Comparison of ENCODE assay signal across 9 mouse cellular contexts in the genomic region with DNA sequence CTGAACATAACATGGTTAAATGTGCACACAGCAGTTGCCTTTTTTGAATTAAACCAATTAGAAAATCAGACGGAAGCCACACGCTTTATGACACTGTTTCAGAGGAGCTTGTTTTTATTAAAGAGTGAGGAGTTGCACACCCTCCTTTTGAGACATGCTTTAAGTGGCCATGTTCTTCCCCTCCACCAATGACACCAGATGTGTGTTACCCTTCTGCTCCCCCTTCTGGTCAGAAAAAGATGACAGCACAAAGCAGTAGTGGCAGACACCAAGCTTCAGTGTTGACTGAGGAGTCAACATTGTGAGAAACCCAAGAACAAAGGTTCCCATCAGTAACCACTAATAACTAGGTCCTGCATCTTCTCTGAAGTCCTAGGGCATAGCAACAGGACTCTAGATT. TPM values are rescaled to one million over a fixed set of nuclear protein-coding genes. Genes with fewer than 3 reads are reported as not detected.
DNase-seq lines count a peak whose midpoint lies in the region; ATAC-seq and TF ChIP-seq lines count a peak whose summit lies in the region.
"Had no signal": no experiment of that assay in that cellular context is flagged by ENCODE, and none has a peak within 500 bp of the region (broad histone marks: within the 10 kb centered on the region; RNA-seq: fewer than 3 reads in every experiment).

No protein-coding gene starts in this region.

- H3K27me3 ChIP-seq in liver, embryonic 12.5 days (replicated peaks), result no peaks in the 10 kb centered on the region
- no peaks in the 10 kb centered on the region for H3K27me3 ChIP-seq in ES-Bruce4 (ENCODE audit: control insufficient read depth, insufficient read depth, low read length, poor library complexity, severe bottlenecking)
- H3K27me3 ChIP-seq: embryonic facial prominence, embryonic 12.5 days had no signal

- no peak for ATAC-seq in liver, embryonic 12.5 days
- no peak for ATAC-seq in frontal cortex, adult (ENCODE audit: low TSS enrichment)

- peak; percentile 1 for TF ChIP-seq CTCF in ES-Bruce4 (IDR thresholded peaks at IDR 0.05; ENCODE audit: low read depth, low read length)
- TF ChIP-seq CTCF in gastrocnemius, adult 2 months (IDR thresholded peaks at IDR 0.05), result peak; percentile 69

- H3K36me3 ChIP-seq in liver, embryonic 12.5 days, result no peaks in the 10 kb centered on the region
- no peaks in the 10 kb centered on the region for H3K36me3 ChIP-seq in ES-Bruce4 (ENCODE audit: control insufficient read depth, insufficient read depth, low read length, poor library complexity, severe bottlenecking)
- H3K36me3 ChIP-seq: embryonic facial prominence, embryonic 12.5 days had no signal

- no peak overlapping the region for H3K4me3 ChIP-seq in liver, embryonic 12.5 days
- H3K4me3 ChIP-seq in ES-Bruce4 (ENCODE audit: low read depth, low read length), result no peak overlapping the region
- no peak overlapping the region for H3K4me3 ChIP-seq in gastrocnemius, adult 2 months
- H3K4me3 ChIP-seq: embryonic facial prominence, embryonic 12.5 days had no signal

- DNase-seq in liver, result peak; percentile 9
- peak; percentile 73 for DNase-seq in adrenal gland, postnatal 10 days
- DNase-seq in gastrocnemius, adult 2 months, result peak; percentile 26
- DNase-seq in kidney, postnatal 25 days, result peak; percentile 54 to 81
- DNase-seq in retina, embryonic 14.5 days (ENCODE audit: low spot score), result peak; percentile 60

- no peak for TF ChIP-seq EP300 in ES-Bruce4 (IDR thresholded peaks at IDR 0.05; ENCODE audit: insufficient read depth, low read depth, low read length)

- 0 out of 2 replicates have a peak, but pooled peaks cover 4% of the 10 kb centered on the region for H3K4me1 ChIP-seq in liver, embryonic 12.5 days
- no peaks in the 10 kb centered on the region for H3K4me1 ChIP-seq in ES-Bruce4 (ENCODE audit: control insufficient read depth, insufficient read depth, low read length)
- H3K4me1 ChIP-seq: embryonic facial prominence, embryonic 12.5 days had no signal

- no peaks in the 10 kb centered on the region for H3K9me3 ChIP-seq in liver, embryonic 12.5 days (replicated peaks)
- H3K9me3 ChIP-seq in ES-Bruce4 (replicated peaks; ENCODE audit: control insufficient read depth, insufficient read depth, low read length, poor library complexity, severe bottlenecking), result no peaks in the 10 kb centered on the region
- H3K9me3 ChIP-seq: embryonic facial prominence, embryonic 12.5 days had no signal

- intact Hi-C loops in gastrocnemius, adult 2 months (cut with DNase I), result loop anchor here (5.0 kb wide), 1 partner anchor 309 kb away; the partner anchor contains the start of gene Grb14

- H3K9ac ChIP-seq in liver, embryonic 12.5 days, result no peak overlapping the region
- no peak overlapping the region for H3K9ac ChIP-seq in ES-Bruce4 (ENCODE audit: low read depth, poor library complexity, severe bottlenecking)
- H3K9ac ChIP-seq: embryonic facial prominence, embryonic 12.5 days had no signal

- no peak overlapping the region for H3K4me2 ChIP-seq in liver, embryonic 12.5 days
- H3K4me2 ChIP-seq: embryonic facial prominence, embryonic 12.5 days had no signal

- no peak for TF ChIP-seq POLR2A in ES-Bruce4 (IDR thresholded peaks at IDR 0.05; ENCODE audit: insufficient read depth, low read length)

- WGBS in liver, embryonic 12.5 days (ENCODE audit: insufficient replicate concordance), result 74% methylated on average over 2 of the region's 2 CpGs

- H3K27ac ChIP-seq in liver, embryonic 12.5 days, result no peak overlapping the region
- H3K27ac ChIP-seq in ES-Bruce4 (ENCODE audit: insufficient read depth, low read length), result no peak overlapping the region
- H3K27ac ChIP-seq in gastrocnemius, adult 2 months, result no peak overlapping the region
- H3K27ac ChIP-seq: embryonic facial prominence, embryonic 12.5 days had no signal

RNA-seq across cellular contexts. Expression of gene Slc38a11, which starts 32.5 kb away (rescaled TPM):
- 0.08 TPM in 1 of 2 replicates, not detected in the other for polyA plus RNA-seq in liver, embryonic 12.5 days (2016; fragmentation: Nextera tagmentation; extraction: Ambion mirVana)
- polyA plus RNA-seq in ES-Bruce4 (2011; ENCODE audit: insufficient read depth, insufficient read length, low read depth, missing spikeins), result not detected in 2 replicates
- total RNA-seq in adrenal gland, postnatal 10 days (2021), result 10 to 100 TPM; 20.9 to 22.6 TPM
- total RNA-seq in gastrocnemius, adult 2 months (2021), result under 1 TPM; 0.61 to 0.89 TPM

Comparison
In these comparisons a context has a peak if more than half of its experiments do, and no peak if none do; other contexts are left out.
1. DNase-seq: peak in every context shown above with its lines; median percentile 73 in adrenal gland, postnatal 10 days; 68 in kidney, postnatal 25 days; 60 in retina, embryonic 14.5 days; 26 in gastrocnemius, adult 2 months; 9 in liver.
2. RNA of gene Slc38a11, which starts 32.5 kb away (total RNA-seq): 20.9 to 22.6 TPM in adrenal gland, postnatal 10 days; 0.61 to 0.89 TPM in gastrocnemius, adult 2 months; every median in the first group is over 10 times any median in the second.